8 mouse cellular contexts compared by ENCODE assay signal in genomic region chr2:169929540-169930497, GRCm38 (mm10).
A peak's percentile ranks its signal among the peaks of the same experiment; 100 is the strongest.
DNase-seq lines count a peak whose midpoint lies in the region; ATAC-seq and TF ChIP-seq lines count a peak whose summit lies in the region.

No protein-coding gene starts in this region.

- DNase-seq in 3134 (ENCODE audit: extremely low read depth, insufficient read length, low spot score): peak; percentile 51
- peak; percentile 27 to 40 for DNase-seq in adrenal gland, adult 18-20 months (ENCODE audit: low spot score in 2 of 2)
- DNase-seq in embryo, embryonic 11.5 days (ENCODE audit: low read depth, low spot score): peak; percentile 64
- DNase-seq in kidney, postnatal 14 days: peak; percentile 73
- DNase-seq in lung, adult 2 months: peak; percentile 29
- DNase-seq in ovary, postnatal 10 days (ENCODE audit: low spot score): peak; percentile 45
- DNase-seq in gastrocnemius, postnatal 14 days: no peak

- peak overlapping the region; percentile 76 for H3K4me2 ChIP-seq in heart, embryonic 16.5 days (ENCODE audit: low read depth, low read length)

- intact Hi-C loops in gastrocnemius, postnatal 14 days (cut with DNase I; ENCODE audit: low total_unique reads): no loop called here

- H3K4me1 ChIP-seq in heart, embryonic 16.5 days (ENCODE audit: control insufficient read depth, insufficient read depth, low read length): peaks cover 2% of the 10 kb centered on the region; the same call in 1 of the 2 replicates
- H3K4me1 ChIP-seq in lung, adult 2 months (ENCODE audit: control insufficient read depth, insufficient read depth, low read length): no peaks in the 10 kb centered on the region

- no peak overlapping the region for H3K27ac ChIP-seq in heart, embryonic 16.5 days (ENCODE audit: low read length)

- no peak; the same call in 1 of the 2 replicates for ATAC-seq in heart, embryonic 16.5 days (replicated peaks; ENCODE audit: extremely low read depth, insufficient read depth, low FRiP score)

- no peaks in the 10 kb centered on the region for H3K9me3 ChIP-seq in heart, embryonic 16.5 days (replicated peaks; ENCODE audit: control insufficient read depth, low read length)

- no peak for TF ChIP-seq POLR2A in lung, adult 2 months (IDR thresholded peaks at IDR 0.05; ENCODE audit: borderline replicate concordance, extremely low read depth, low read depth, low read length)

- H3K4me3 ChIP-seq in heart, embryonic 16.5 days (ENCODE audit: low read length): peak overlapping the region; percentile 54
- peak overlapping the region; percentile 39 for H3K4me3 ChIP-seq in lung, adult 2 months (replicated peaks; ENCODE audit: extremely low read depth, low read depth, low read length)

- no peak for TF ChIP-seq CTCF in lung, adult 2 months (IDR thresholded peaks at IDR 0.05; ENCODE audit: insufficient read depth, low read length)

- H3K27me3 ChIP-seq in heart, embryonic 16.5 days (ENCODE audit: control insufficient read depth, insufficient read depth, low read length): no peaks in the 10 kb centered on the region

- 49% methylated on average over 23 of the region's 23 CpGs for WGBS in heart, embryonic 16.5 days
- WGBS in lung, adult 2 months: 50% methylated on average over 23 of the region's 23 CpGs

- no peaks in the 10 kb centered on the region for H3K36me3 ChIP-seq in heart, embryonic 16.5 days (ENCODE audit: control insufficient read depth, insufficient read depth)

- peak overlapping the region; percentile 60; the same call in 1 of the 2 replicates for H3K9ac ChIP-seq in heart, embryonic 16.5 days (ENCODE audit: low read length)
